Mouse (Mus musculus) gastrocnemius, postnatal 10 days (tissue): ENCODE measurements around the gene Cd3d. TPM values are rescaled to one million over a fixed set of nuclear protein-coding genes. Genes with fewer than 3 reads are reported as not detected.

Source experiments
- total RNA-seq, 2 experiments: library from RNA; stranded (reverse); gene quantifications; 2 replicates each; pipeline ENCODE4 v1.2.3; 2021

Gene Cd3d
- total RNA-seq, 2 experiments from 2014 or later: 0.32 TPM; not detected in 1

Other genes starting within 250 kb of the Cd3d start
- 10 to 100 TPM; 49.8 to 82.4 TPM for gene Phldb1, start 246.6 kb upstream of the Cd3d start, total RNA-seq
- gene Arcn1, start 213.9 kb upstream of the Cd3d start, total RNA-seq: 10 to 100 TPM; 85.6 to 97.8 TPM
- gene Ift46, start 213.9 kb upstream of the Cd3d start, total RNA-seq: 10 to 100 TPM; 45.2 to 53.1 TPM
- gene Tmem25, start 182.5 kb upstream of the Cd3d start, total RNA-seq: 1 to 10 TPM; 6.4 to 8.0 TPM
- 1 to 10 TPM in 1 of 2 experiments, under 1 TPM in 1; 0.70 to 1.0 TPM for gene Ttc36, start 178.7 kb upstream of the Cd3d start, total RNA-seq
- 10 to 100 TPM; 15.1 to 21.3 TPM for gene Kmt2a, start 100.5 kb upstream of the Cd3d start, total RNA-seq
- 100 to 1,000 TPM; 647 to 794 TPM for gene Atp5l, start 61.0 kb upstream of the Cd3d start, total RNA-seq
- 10 to 100 TPM; 30.5 to 34.3 TPM for gene Ube4a, start 16.2 kb upstream of the Cd3d start, total RNA-seq
- gene Cd3g, start 1.4 kb upstream of the Cd3d start, total RNA-seq: not detected
- not detected for gene Cd3e, start 27.8 kb downstream of the Cd3d start, total RNA-seq
- under 1 TPM; 0.23 to 0.25 TPM for gene Mpzl2, start 58.0 kb downstream of the Cd3d start, total RNA-seq
- 1 to 10 TPM; 1.3 to 2.0 TPM for gene Mpzl3, start 73.4 kb downstream of the Cd3d start, total RNA-seq
- gene Jaml, start 97.4 kb downstream of the Cd3d start, total RNA-seq: under 1 TPM; 0.27 to 0.42 TPM
- gene Scn2b, start 136.0 kb downstream of the Cd3d start, total RNA-seq: 1 to 10 TPM; 1.8 to 2.2 TPM
- 10 to 100 TPM; 72.8 to 79.1 TPM for gene Scn4b, start 156.6 kb downstream of the Cd3d start, total RNA-seq
- gene BC049352, start 200.2 kb downstream of the Cd3d start, total RNA-seq: not detected
- not detected for gene Tmprss4, start 222.3 kb downstream of the Cd3d start, total RNA-seq